Mouse (Mus musculus): ENCODE measurements at regions not wholly inside any gene's neighbourhood (a gene's known extent, or its start where the extent isn't known, plus 50 kb on each side); places are given as distances from the start of the nearest gene placed in this dataset.
A peak's percentile ranks its signal among the peaks of the same experiment; 100 is the strongest.

GRCm38 (mm10) chr13:44317596-44317995 is 411.7 kb upstream of the Jarid2 start:
- Histone ChIP-seq H3K27me3 (ENCODE audit: poor library complexity, severe bottlenecking) (peaks cover 4% of the 10 kb centered on the region; the same call in 1 of the 2 replicates), H3K9me3 (no peaks in the 10 kb centered on the region; the same call in 1 of the 2 replicates), H3K4me1 (peaks cover 15% of the 10 kb centered on the region), H3K4me3 (no peak overlapping the region), H3K27ac (peak overlapping the region; percentile 62), H3K36me3 (replicated peaks) (no peaks in the 10 kb centered on the region)
- 71% methylated on average over 8 of the region's 8 CpGs for WGBS
- DNase-seq (ENCODE audit: extremely low spot score, low spot score) = no peak

- Histone ChIP-seq H3K4me1 (peaks cover 15% of the 10 kb centered on the region), H3K27ac (no peak overlapping the region), H3K4me3 (no peak overlapping the region), H3K9me3 (no peaks in the 10 kb centered on the region; the same call in 1 of the 2 replicates), H3K36me3 (replicated peaks) (no peaks in the 10 kb centered on the region), H3K27me3 (ENCODE audit: poor library complexity, severe bottlenecking) (peaks cover 4% of the 10 kb centered on the region; the same call in 1 of the 2 replicates)
- DNase-seq (ENCODE audit: extremely low spot score, low spot score) = no peak
- 85% methylated on average over 9 of the region's 9 CpGs for WGBS
Measured at GRCm38 (mm10) chr13:44319101-44319500, 410.2 kb upstream of the Jarid2 start.

DNA sequence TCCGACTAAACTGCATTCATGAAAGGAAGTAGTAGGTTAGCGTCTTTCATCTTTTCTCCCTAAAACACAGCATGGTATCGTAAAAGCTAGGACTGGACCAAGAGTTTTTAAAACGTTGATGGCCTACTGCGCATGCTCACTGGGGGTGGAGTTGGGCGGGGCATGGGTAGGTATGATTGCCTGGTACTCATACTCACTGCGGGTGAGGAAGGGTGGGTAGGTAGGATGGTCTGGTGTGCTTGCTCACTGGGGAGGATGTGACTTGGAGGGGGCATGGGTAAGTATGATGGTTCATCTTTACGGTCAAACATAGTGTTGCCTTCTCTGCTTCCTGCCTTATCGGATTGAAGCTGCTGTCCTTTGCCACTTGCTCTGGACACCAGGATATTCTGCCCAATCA is 409.8 kb upstream of the Jarid2 start:
- Histone ChIP-seq H3K4me3 (no peak overlapping the region), H3K36me3 (replicated peaks) (no peaks in the 10 kb centered on the region), H3K4me1 (peaks cover 15% of the 10 kb centered on the region), H3K9me3 (no peaks in the 10 kb centered on the region; the same call in 1 of the 2 replicates), H3K27ac (no peak overlapping the region), H3K27me3 (ENCODE audit: poor library complexity, severe bottlenecking) (peaks cover 4% of the 10 kb centered on the region; the same call in 1 of the 2 replicates)
- 95% methylated on average over 9 of the region's 9 CpGs for WGBS
- DNase-seq (ENCODE audit: extremely low spot score, low spot score) = no peak

GRCm38 (mm10) chr13:44320311-44320710 is 409.0 kb upstream of the Jarid2 start:
- no peak for DNase-seq (ENCODE audit: extremely low spot score, low spot score)
- H3K4me1 ChIP-seq = peaks cover 15% of the 10 kb centered on the region
- H3K27ac ChIP-seq = no peak overlapping the region
- no peak overlapping the region for H3K4me3 ChIP-seq
- no peaks in the 10 kb centered on the region; the same call in 1 of the 2 replicates for H3K9me3 ChIP-seq
- H3K36me3 ChIP-seq (replicated peaks) = no peaks in the 10 kb centered on the region
- WGBS = 93% methylated on average over 4 of the region's 4 CpGs
- peaks cover 4% of the 10 kb centered on the region; the same call in 1 of the 2 replicates for H3K27me3 ChIP-seq (ENCODE audit: poor library complexity, severe bottlenecking)

- Histone ChIP-seq H3K4me1 (peaks cover 15% of the 10 kb centered on the region), H3K4me3 (no peak overlapping the region), H3K36me3 (replicated peaks) (no peaks in the 10 kb centered on the region), H3K9me3 (no peaks in the 10 kb centered on the region; the same call in 1 of the 2 replicates), H3K27ac (no peak overlapping the region), H3K27me3 (ENCODE audit: poor library complexity, severe bottlenecking) (peaks cover 4% of the 10 kb centered on the region; the same call in 1 of the 2 replicates)
- no peak for DNase-seq (ENCODE audit: extremely low spot score, low spot score)
- WGBS = 90% methylated on average over 16 of the region's 16 CpGs
Measured at GRCm38 (mm10) chr13:44321009-44321596, 408.2 kb upstream of the Jarid2 start.

GRCm38 (mm10) chr13:44328416-44328815 is 400.9 kb upstream of the Jarid2 start:
- H3K27me3 ChIP-seq (ENCODE audit: poor library complexity, severe bottlenecking) = no peaks in the 10 kb centered on the region
- no peak overlapping the region for H3K4me3 ChIP-seq
- H3K27ac ChIP-seq = no peak overlapping the region
- no peak for DNase-seq (ENCODE audit: extremely low spot score, low spot score)
- H3K4me1 ChIP-seq = peaks cover 19% of the 10 kb centered on the region; the same call in 1 of the 2 replicates
- H3K36me3 ChIP-seq (replicated peaks) = no peaks in the 10 kb centered on the region
- WGBS = 90% methylated on average over 8 of the region's 8 CpGs
- H3K9me3 ChIP-seq = no peaks in the 10 kb centered on the region

- Histone ChIP-seq H3K27ac (no peak overlapping the region), H3K9me3 (no peaks in the 10 kb centered on the region)
- DNase-seq (ENCODE audit: extremely low spot score, low spot score) = no peak
Measured at GRCm38 (mm10) chr13:44329161-44329560, 400.1 kb upstream of the Jarid2 start.

GRCm38 (mm10) chr13:44329701-44330100 is 399.6 kb upstream of the Jarid2 start:
- Histone ChIP-seq H3K27me3 (ENCODE audit: poor library complexity, severe bottlenecking) (no peaks in the 10 kb centered on the region), H3K4me1 (peaks cover 19% of the 10 kb centered on the region; the same call in 1 of the 2 replicates), H3K27ac (no peak overlapping the region), H3K9me3 (no peaks in the 10 kb centered on the region), H3K4me3 (no peak overlapping the region), H3K36me3 (replicated peaks) (no peaks in the 10 kb centered on the region)
- DNase-seq (ENCODE audit: extremely low spot score, low spot score) = no peak
- WGBS = 74% methylated on average over 10 of the region's 10 CpGs

More at GRCm38 (mm10) chr13:44329161-44329560, 400.1 kb upstream of the Jarid2 start:
- no peak overlapping the region for H3K4me3 ChIP-seq
- 82% methylated on average over 4 of the region's 4 CpGs for WGBS
- no peaks in the 10 kb centered on the region for H3K36me3 ChIP-seq (replicated peaks)
- peaks cover 19% of the 10 kb centered on the region; the same call in 1 of the 2 replicates for H3K4me1 ChIP-seq
- H3K27me3 ChIP-seq (ENCODE audit: poor library complexity, severe bottlenecking) = no peaks in the 10 kb centered on the region

GRCm38 (mm10) chr13:44332716-44333240 is 396.5 kb upstream of the Jarid2 start:
- Histone ChIP-seq H3K36me3 (replicated peaks) (no peaks in the 10 kb centered on the region), H3K27me3 (ENCODE audit: poor library complexity, severe bottlenecking) (no peaks in the 10 kb centered on the region), H3K9me3 (peaks cover 16% of the 10 kb centered on the region; the same call in 1 of the 2 replicates), H3K4me1 (peaks cover 19% of the 10 kb centered on the region; the same call in 1 of the 2 replicates), H3K27ac (no peak overlapping the region; the same call in 1 of the 2 replicates), H3K4me3 (no peak overlapping the region)
- 81% methylated on average over 11 of the region's 11 CpGs for WGBS
- DNase-seq (ENCODE audit: extremely low spot score, low spot score) = no peak

DNA sequence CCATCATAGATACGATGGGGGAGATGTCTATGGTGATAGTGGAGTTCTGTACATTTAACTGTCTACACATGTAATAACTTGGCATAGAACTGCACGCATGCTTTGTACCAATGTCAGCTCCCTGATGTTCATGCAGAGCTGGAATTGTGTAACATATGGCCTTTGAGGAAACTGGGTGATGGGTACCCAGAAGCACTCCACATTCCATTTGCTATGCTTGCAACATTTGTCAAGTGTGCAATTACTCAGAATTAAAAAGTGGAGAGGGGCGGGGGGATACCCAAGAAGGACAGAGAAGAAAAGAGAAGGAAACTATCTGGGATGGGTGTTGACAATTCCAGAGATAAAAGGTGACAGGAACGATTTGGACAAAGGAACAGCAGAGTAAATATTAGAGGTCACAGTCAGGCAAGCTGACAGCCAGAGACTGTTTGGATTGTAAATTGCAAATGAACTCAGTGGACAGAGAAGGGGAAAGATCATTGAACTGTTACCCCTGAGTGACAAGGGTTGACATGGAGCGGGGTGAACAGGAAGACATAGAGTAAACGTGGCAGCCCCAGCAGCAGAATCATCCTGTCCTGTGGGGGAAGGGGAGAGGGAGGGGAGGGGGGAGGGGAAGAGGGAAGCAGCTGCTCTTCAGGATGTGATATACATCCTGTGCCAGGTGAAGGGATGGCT is 390.1 kb upstream of the Jarid2 start:
- H3K9me3 ChIP-seq = peaks cover 16% of the 10 kb centered on the region; the same call in 1 of the 2 replicates
- H3K4me1 ChIP-seq = peaks cover 11% of the 10 kb centered on the region
- peaks cover 6% of the 10 kb centered on the region; the same call in 1 of the 2 replicates for H3K27me3 ChIP-seq (ENCODE audit: poor library complexity, severe bottlenecking)
- H3K4me3 ChIP-seq = no peak overlapping the region
- DNase-seq (ENCODE audit: extremely low spot score, low spot score) = no peak
- H3K27ac ChIP-seq = no peak overlapping the region
- WGBS = 68% methylated on average over 6 of the region's 6 CpGs
- H3K36me3 ChIP-seq (replicated peaks) = no peaks in the 10 kb centered on the region

GRCm38 (mm10) chr13:44345094-44345493 is 384.2 kb upstream of the Jarid2 start:
- 93% methylated on average over 6 of the region's 6 CpGs for WGBS
- Histone ChIP-seq H3K4me1 (peaks cover 19% of the 10 kb centered on the region), H3K4me3 (no peak overlapping the region), H3K36me3 (replicated peaks) (no peaks in the 10 kb centered on the region), H3K9me3 (peaks cover 4% of the 10 kb centered on the region; the same call in 1 of the 2 replicates), H3K27me3 (ENCODE audit: poor library complexity, severe bottlenecking) (peaks cover 9% of the 10 kb centered on the region; the same call in 1 of the 2 replicates), H3K27ac (no peak overlapping the region)
- DNase-seq (ENCODE audit: extremely low spot score, low spot score) = no peak

- Histone ChIP-seq H3K4me1 (peaks cover 19% of the 10 kb centered on the region), H3K27ac (no peak overlapping the region)
- no peak for DNase-seq (ENCODE audit: extremely low spot score, low spot score)
Measured at GRCm38 (mm10) chr13:44346636-44347035, 382.6 kb upstream of the Jarid2 start.

More at GRCm38 (mm10) chr13:44346636-44347035, 382.6 kb upstream of the Jarid2 start:
- Histone ChIP-seq H3K4me3 (no peak overlapping the region), H3K36me3 (replicated peaks) (no peaks in the 10 kb centered on the region), H3K27me3 (ENCODE audit: poor library complexity, severe bottlenecking) (peaks cover 9% of the 10 kb centered on the region; the same call in 1 of the 2 replicates), H3K9me3 (peaks cover 8% of the 10 kb centered on the region; the same call in 1 of the 2 replicates)
- WGBS = 58% methylated on average over 4 of the region's 4 CpGs
